Mouse (Mus musculus): Measurements from ENCODE around the gene Slc35d3. TPM values are rescaled to one million over a fixed set of nuclear protein-coding genes. Genes with fewer than 3 reads are reported as not detected.

Gene Slc35d3
- polyA plus RNA-seq, 1 experiment from 2014 or later = 0.77 TPM

GRCm38 (mm10) chr10:19875346-19875745 is 24.1 kb upstream of the Slc35d3 start:
- Histone ChIP-seq H3K4me2 (replicated peaks) (no peak overlapping the region), H3K4me1 (replicated peaks) (0 out of 2 replicates have a peak, but pooled peaks cover 2% of the 10 kb centered on the region), H3K9me3 (no peaks in the 10 kb centered on the region), H3K9ac (no peak overlapping the region), H3K4me3 (replicated peaks) (no peak overlapping the region), H3K36me3 (no peaks in the 10 kb centered on the region), H3K27ac (no peak overlapping the region), H3K27me3 (replicated peaks) (no peaks in the 10 kb centered on the region)
- 75% methylated on average over 5 of the region's 5 CpGs for WGBS
- no peak for ATAC-seq

DNA sequence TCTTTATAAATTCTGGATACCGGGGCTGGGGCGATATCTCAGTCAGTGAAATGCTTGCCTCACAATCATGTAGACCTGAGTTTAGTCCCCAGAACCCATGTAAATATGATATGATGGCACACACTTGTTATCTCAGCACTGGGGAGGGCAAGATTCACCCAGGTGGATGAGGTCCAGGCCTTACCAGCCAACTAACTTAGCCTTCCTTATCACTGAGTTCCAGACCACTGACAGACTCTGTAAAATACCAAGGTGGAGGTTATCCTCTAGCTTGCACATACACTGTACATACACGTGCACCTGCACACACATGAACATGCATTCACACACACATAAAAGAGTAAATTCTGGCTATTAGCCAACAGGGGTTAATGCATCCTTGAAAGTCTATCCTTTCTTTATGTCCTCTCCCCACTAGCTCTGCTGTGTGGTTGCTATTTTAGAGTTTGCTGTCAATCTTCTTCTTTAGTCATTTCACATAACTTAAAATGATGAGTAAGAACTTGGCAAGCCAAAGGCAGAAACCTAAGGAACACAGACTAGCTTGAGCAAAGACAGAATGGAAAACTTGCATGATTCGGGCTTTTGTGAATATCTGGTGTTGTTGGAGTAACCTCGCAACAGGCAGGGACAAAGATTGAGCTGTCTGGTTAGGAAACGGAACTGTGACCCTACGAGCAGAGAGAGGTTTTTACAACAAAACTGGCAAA is 4.5 kb upstream of the Slc35d3 start:
- no peak overlapping the region for H3K4me2 ChIP-seq (replicated peaks)
- H3K27me3 ChIP-seq (replicated peaks) = peaks cover 20% of the 10 kb centered on the region
- peaks cover 10% of the 10 kb centered on the region; the same call in 1 of the 2 replicates for H3K4me1 ChIP-seq (replicated peaks)
- no peak for ATAC-seq
- 87% methylated on average over 7 of the region's 7 CpGs for WGBS
- H3K4me3 ChIP-seq (replicated peaks) = no peak overlapping the region
- H3K9ac ChIP-seq = no peak overlapping the region
- no peaks in the 10 kb centered on the region for H3K9me3 ChIP-seq
- H3K27ac ChIP-seq = no peak overlapping the region
- H3K36me3 ChIP-seq = no peaks in the 10 kb centered on the region

DNA sequence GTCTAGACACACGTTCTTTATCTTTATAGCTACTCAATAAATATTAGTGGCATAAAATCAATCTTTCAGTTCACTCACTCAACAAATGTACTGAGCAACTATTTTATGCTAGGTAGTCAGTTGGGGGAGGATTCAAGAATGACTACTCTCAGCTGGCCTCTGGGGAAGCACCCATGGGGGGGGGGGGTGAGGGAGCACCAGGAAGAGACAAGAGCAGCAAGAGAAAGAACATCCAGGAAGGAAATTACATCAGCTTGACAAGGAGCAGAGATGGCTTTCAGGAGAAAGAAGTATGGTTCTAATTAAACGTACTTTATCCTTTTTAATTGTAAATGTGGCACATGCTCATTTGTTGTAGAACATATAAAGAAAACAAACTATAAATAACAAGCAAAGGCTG is 2.4 kb upstream of the Slc35d3 start:
- Histone ChIP-seq H3K27ac (no peak overlapping the region), H3K36me3 (no peaks in the 10 kb centered on the region), H3K27me3 (replicated peaks) (peaks cover 41% of the 10 kb centered on the region), H3K9me3 (no peaks in the 10 kb centered on the region), H3K4me3 (replicated peaks) (no peak overlapping the region), H3K4me2 (replicated peaks) (no peak overlapping the region), H3K9ac (no peak overlapping the region), H3K4me1 (replicated peaks) (peaks cover 26% of the 10 kb centered on the region)
- WGBS = 43% methylated on average over 2 of the region's 2 CpGs
- ATAC-seq = no peak

GRCm38 (mm10) chr10:19852776-19853175 is 1.5 kb upstream of the Slc35d3 start:
- Histone ChIP-seq H3K4me1 (replicated peaks) (peaks cover 26% of the 10 kb centered on the region), H3K27ac (no peak overlapping the region), H3K9me3 (no peaks in the 10 kb centered on the region), H3K9ac (no peak overlapping the region), H3K4me3 (replicated peaks) (no peak overlapping the region), H3K27me3 (replicated peaks) (peaks cover 44% of the 10 kb centered on the region), H3K36me3 (no peaks in the 10 kb centered on the region), H3K4me2 (replicated peaks) (no peak overlapping the region)
- ATAC-seq = no peak
- WGBS = 23% methylated on average over 6 of the region's 6 CpGs

- peak overlapping the region; percentile 28 for H3K9ac ChIP-seq
- H3K27ac ChIP-seq = no peak overlapping the region
- peaks cover 26% of the 10 kb centered on the region for H3K4me1 ChIP-seq (replicated peaks)
- H3K36me3 ChIP-seq = no peaks in the 10 kb centered on the region
- ATAC-seq = peak; percentile 71
- peak overlapping the region; percentile 56 for H3K4me3 ChIP-seq (replicated peaks)
- H3K27me3 ChIP-seq (replicated peaks) = peaks cover 44% of the 10 kb centered on the region
- WGBS = under 1% methylated on average over 36 of the region's 36 CpGs
- no peaks in the 10 kb centered on the region for H3K9me3 ChIP-seq
- H3K4me2 ChIP-seq (replicated peaks) = peak overlapping the region; percentile 99
Measured at GRCm38 (mm10) chr10:19850544-19850997, 688 bp downstream of the Slc35d3 start.

GRCm38 (mm10) chr10:19849771-19850365 is 1.4 kb downstream of the Slc35d3 start:
- H3K4me2 ChIP-seq (replicated peaks) = peak overlapping the region; percentile 99
- no peak overlapping the region for H3K27ac ChIP-seq
- peak; percentile 74 for ATAC-seq
- peak overlapping the region; percentile 49 for H3K9ac ChIP-seq
- WGBS = under 1% methylated on average over 32 of the region's 32 CpGs
- no peaks in the 10 kb centered on the region for H3K36me3 ChIP-seq
- no peaks in the 10 kb centered on the region for H3K9me3 ChIP-seq
- peaks cover 26% of the 10 kb centered on the region for H3K4me1 ChIP-seq (replicated peaks)
- H3K4me3 ChIP-seq (replicated peaks) = peak overlapping the region; percentile 56
- peaks cover 44% of the 10 kb centered on the region for H3K27me3 ChIP-seq (replicated peaks)

GRCm38 (mm10) chr10:19848928-19849770 is 2.1 kb downstream of the Slc35d3 start:
- H3K36me3 ChIP-seq = no peaks in the 10 kb centered on the region
- H3K4me1 ChIP-seq (replicated peaks) = peaks cover 26% of the 10 kb centered on the region
- no peaks in the 10 kb centered on the region for H3K9me3 ChIP-seq
- WGBS = 7% methylated on average over 44 of the region's 44 CpGs
- ATAC-seq = no peak
- H3K27ac ChIP-seq = no peak overlapping the region
- peak overlapping the region; percentile 56 for H3K4me3 ChIP-seq (replicated peaks)
- no peak overlapping the region for H3K9ac ChIP-seq
- peak overlapping the region; percentile 99 for H3K4me2 ChIP-seq (replicated peaks)
- H3K27me3 ChIP-seq (replicated peaks) = peaks cover 44% of the 10 kb centered on the region

DNA sequence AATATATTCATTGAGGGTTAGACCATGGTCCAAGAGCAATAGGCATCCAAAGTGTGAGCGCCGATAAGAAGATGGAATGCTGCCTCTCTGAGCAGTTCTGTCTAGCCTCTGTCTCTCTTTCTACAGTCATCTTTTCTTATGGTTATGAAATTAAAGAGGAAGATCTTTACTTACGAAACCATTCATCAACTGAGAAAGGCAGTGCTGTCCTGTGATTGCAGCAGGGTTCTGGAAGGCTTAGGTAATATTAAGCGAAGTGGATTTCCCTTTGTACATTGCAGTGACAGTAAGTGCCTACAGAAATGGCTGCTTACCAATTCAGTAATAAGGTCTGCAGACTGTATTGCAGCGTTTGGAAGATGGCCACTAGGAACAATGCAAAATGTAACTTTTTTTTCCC is 11.4 kb downstream of the Slc35d3 start:
- H3K27ac ChIP-seq = no peak overlapping the region
- ATAC-seq = no peak
- H3K4me3 ChIP-seq (replicated peaks) = no peak overlapping the region
- H3K4me2 ChIP-seq (replicated peaks) = no peak overlapping the region
- no peaks in the 10 kb centered on the region for H3K36me3 ChIP-seq
- no peaks in the 10 kb centered on the region for H3K27me3 ChIP-seq (replicated peaks)
- H3K9ac ChIP-seq = no peak overlapping the region
- H3K4me1 ChIP-seq (replicated peaks) = no peaks in the 10 kb centered on the region
- H3K9me3 ChIP-seq = no peaks in the 10 kb centered on the region
- 86% methylated on average over 5 of the region's 5 CpGs for WGBS

- 82% methylated on average over 8 of the region's 8 CpGs for WGBS
- H3K27me3 ChIP-seq (replicated peaks) = no peaks in the 10 kb centered on the region
- no peak for ATAC-seq
Measured at GRCm38 (mm10) chr10:19835887-19836710, 15.2 kb downstream of the Slc35d3 start.

DNA sequence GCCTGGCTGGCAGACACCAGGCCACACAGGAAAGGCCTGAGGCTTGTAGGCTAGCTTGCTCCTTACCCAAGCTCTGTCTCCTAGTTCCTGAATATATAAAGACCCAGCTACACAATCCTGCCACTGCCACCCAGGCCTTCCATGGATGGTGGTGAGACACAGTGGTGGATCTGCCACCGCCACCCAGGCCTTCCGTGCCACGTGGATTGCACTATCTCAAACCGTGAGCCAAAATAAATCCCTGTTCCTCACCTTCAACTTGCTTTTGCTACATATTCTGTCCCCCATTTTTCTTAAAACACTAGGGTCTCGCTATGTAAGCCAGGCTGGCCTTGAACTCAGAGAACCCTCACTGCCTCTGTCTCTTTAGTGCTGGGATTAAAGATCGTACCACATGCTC is 17.0 kb downstream of the Slc35d3 start:
- Histone ChIP-seq H3K27ac (no peak overlapping the region), H3K9ac (no peak overlapping the region), H3K36me3 (no peaks in the 10 kb centered on the region), H3K27me3 (replicated peaks) (no peaks in the 10 kb centered on the region), H3K4me3 (replicated peaks) (no peak overlapping the region), H3K4me1 (replicated peaks) (no peaks in the 10 kb centered on the region), H3K4me2 (replicated peaks) (no peak overlapping the region), H3K9me3 (no peaks in the 10 kb centered on the region)
- ATAC-seq = no peak
- WGBS = 93% methylated on average over 6 of the region's 6 CpGs

More at GRCm38 (mm10) chr10:19835887-19836710, 15.2 kb downstream of the Slc35d3 start:
- H3K4me3 ChIP-seq (replicated peaks) = no peak overlapping the region
- no peak overlapping the region for H3K9ac ChIP-seq
- no peaks in the 10 kb centered on the region for H3K36me3 ChIP-seq
- H3K27ac ChIP-seq = no peak overlapping the region
- H3K4me1 ChIP-seq (replicated peaks) = no peaks in the 10 kb centered on the region
- H3K9me3 ChIP-seq = no peaks in the 10 kb centered on the region
- no peak overlapping the region for H3K4me2 ChIP-seq (replicated peaks)

DNA sequence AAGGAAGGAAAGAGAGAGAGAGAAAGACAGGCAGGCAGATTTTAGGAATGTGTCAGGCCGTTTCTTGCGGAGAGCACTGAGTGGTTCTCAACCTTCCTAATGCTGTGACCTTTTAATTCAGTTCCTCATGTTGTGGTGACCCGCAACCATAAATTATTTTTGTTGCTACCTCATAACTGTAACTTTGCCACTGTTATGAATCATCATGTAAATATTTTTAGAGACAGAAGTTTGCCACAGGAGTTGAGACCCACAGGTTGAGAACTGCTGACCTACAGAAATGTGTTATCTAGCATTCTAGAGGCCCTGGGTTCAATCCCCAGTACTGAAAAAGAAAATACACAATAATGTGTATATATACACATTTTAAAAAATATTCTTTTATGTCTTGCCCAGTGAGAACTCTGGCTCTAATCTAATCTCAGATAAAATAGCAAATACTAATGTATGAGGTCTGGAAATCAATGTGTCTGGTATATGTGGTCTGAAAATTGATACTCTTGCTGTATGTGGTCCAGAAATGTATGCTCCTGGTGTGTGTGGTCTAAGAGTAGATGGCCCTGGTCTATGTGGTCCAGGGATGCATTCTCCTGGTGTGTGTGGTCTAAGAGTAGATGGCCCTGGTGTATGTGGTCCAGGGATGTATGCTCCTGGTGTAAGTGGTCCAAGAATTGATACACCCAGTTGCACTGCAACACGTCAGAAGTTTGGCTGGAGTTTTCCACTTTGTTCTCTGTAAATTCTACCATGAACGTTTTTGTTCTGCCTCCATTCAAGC is 20.0 kb downstream of the Slc35d3 start:
- Histone ChIP-seq H3K9me3 (no peaks in the 10 kb centered on the region), H3K4me2 (replicated peaks) (no peak overlapping the region), H3K9ac (no peak overlapping the region), H3K4me1 (replicated peaks) (no peaks in the 10 kb centered on the region), H3K4me3 (replicated peaks) (no peak overlapping the region), H3K36me3 (no peaks in the 10 kb centered on the region), H3K27ac (no peak overlapping the region), H3K27me3 (replicated peaks) (no peaks in the 10 kb centered on the region)
- no peak for ATAC-seq
- 79% methylated on average over 5 of the region's 5 CpGs for whole genome bisulfite sequencing
